Mouse (Mus musculus) liver, embryonic 18 days (tissue): ENCODE results near the gene Cdc42se2. TPM values are rescaled to one million over a fixed set of nuclear protein-coding genes. Genes with fewer than 3 reads are reported as not detected.

ENCODE experiments used
- polyA plus RNA-seq: library from polyadenylated mRNA; depleted of rRNA; stranded (reverse); fragments of >200 nt; gene quantifications from 2 replicates; pipeline ENCODE4 v1.2.3, GENCODE M21; 2012; rRNA removed

Cdc42se2 gene
- polyA plus RNA-seq, result 11.3 and 11.6 TPM in 2 replicates

GRCm38 (mm10) chr11:54787488-54788474 is at the start of gene Cdc42se2:
Gene Cdc42se2 (minus strand): TSS chr11:54787675.

Other genes starting within 250 kb of the Cdc42se2 start
- gene Lyrm7, start 73.2 kb upstream of the Cdc42se2 start, polyA plus RNA-seq, result 2.1 and 2.3 TPM in 2 replicates
- gene Hint1, start 78.7 kb upstream of the Cdc42se2 start, polyA plus RNA-seq, result 396 and 431 TPM in 2 replicates
- gene Gpx3, start 114.8 kb upstream of the Cdc42se2 start, polyA plus RNA-seq, result 11.3 and 11.4 TPM in 2 replicates
- gene Tnip1, start 175.2 kb upstream of the Cdc42se2 start, polyA plus RNA-seq, result 6.2 and 6.8 TPM in 2 replicates
- 50.4 and 52.9 TPM in 2 replicates for gene Anxa6, start 245.8 kb upstream of the Cdc42se2 start, polyA plus RNA-seq